Mouse (Mus musculus) hindbrain, embryonic 10.5 days (tissue): Measurements from ENCODE around the gene Cnppd1. TPM values are rescaled to one million over a fixed set of nuclear protein-coding genes. Genes with fewer than 3 reads are reported as not detected.
A peak's percentile ranks its signal among the peaks of the same experiment; 100 is the strongest.

Source experiments
- DNase-seq: peaks from one replicate; pipeline ENCODE4 v3.0.0-alpha.2; 2017; ENCODE audit warnings: low spot score
- H3K27ac ChIP-seq: fragments of 300-500 bp; sonication (generic); 2 replicates; pipeline ENCODE4 v1.5.1; 2016; ENCODE audit warnings: mild to moderate bottlenecking, moderate library complexity
- H3K27me3 ChIP-seq: fragments of 300-500 bp; sonication (generic); 2 replicates; pipeline ENCODE4 v1.6.1; 2016; ENCODE audit warnings: mild to moderate bottlenecking; ENCODE audit not compliant: poor library complexity, insufficient read depth, severe bottlenecking
- H3K36me3 ChIP-seq: fragments of 300-500 bp; sonication (generic); 2 replicates; pipeline ENCODE4 v1.6.1; 2016; ENCODE audit warnings: mild to moderate bottlenecking, moderate library complexity
- H3K4me1 ChIP-seq: fragments of 300-500 bp; sonication (generic); replicated peaks from 2 replicates; pipeline ENCODE4 v1.6.1; 2016; ENCODE audit warnings: mild to moderate bottlenecking
- H3K4me3 ChIP-seq: fragments of 300-500 bp; sonication (generic); 2 replicates; pipeline ENCODE4 v1.5.1; 2016; ENCODE audit warnings: mild to moderate bottlenecking, moderate library complexity
- H3K9me3 ChIP-seq: fragments of 300-500 bp; sonication (generic); 2 replicates; pipeline ENCODE4 v1.6.1; 2016; ENCODE audit warnings: mild to moderate bottlenecking, moderate library complexity
- WGBS: fragments of 180-500 bp; shearing (Covaris S2); methylation state at CpG from one replicate; pipeline ENCODE4 v1.1.7; 2016; 5-methylcytosine and 5-hydroxymethylcytosine counted together
- polyA plus RNA-seq: library from polyadenylated mRNA; unstranded; fragments of >200 nt; fragmentation: Nextera tagmentation; extraction: Ambion mirVana; gene quantifications from 2 replicates; pipeline ENCODE4 v1.2.1, GENCODE M21; 2016

The Cnppd1 gene
- polyA plus RNA-seq, 1 experiment from 2014 or later: 67.2 TPM

DNA sequence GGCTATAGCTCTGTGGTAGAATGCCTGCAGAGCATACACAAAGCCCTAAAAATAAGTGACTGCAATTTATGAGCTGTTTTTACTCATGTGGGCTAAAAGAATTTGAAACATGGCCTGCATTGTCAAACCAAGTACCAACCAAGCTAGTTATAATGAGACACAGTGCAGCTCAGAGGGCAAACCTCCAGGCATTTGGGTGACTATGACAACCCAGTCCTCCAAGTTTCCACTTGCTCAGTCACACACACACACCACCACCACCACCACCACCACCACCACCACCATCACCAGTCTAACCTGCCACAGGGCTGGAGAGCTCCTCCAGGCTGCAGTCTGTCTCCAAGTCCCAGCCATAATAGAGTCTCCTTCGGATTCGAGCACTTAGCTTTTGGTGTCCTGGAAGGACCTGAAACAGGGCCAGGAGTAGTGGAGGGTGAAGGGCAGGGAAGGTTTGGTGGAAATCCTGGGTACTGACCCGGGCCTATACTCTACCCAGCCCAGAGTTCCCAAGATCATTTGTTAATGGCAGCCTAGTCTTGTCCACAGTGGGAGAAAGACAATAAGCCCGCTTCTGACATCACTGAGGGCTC, 1.8 kb downstream of the Cnppd1 start:
- Histone ChIP-seq H3K9me3 (no peaks in the 10 kb centered on the region), H3K4me3 (peak overlapping the region; percentile 77), H3K27ac (peak overlapping the region; percentile 95), H3K4me1 (peaks cover 30% of the 10 kb centered on the region), H3K27me3 (no peaks in the 10 kb centered on the region), H3K36me3 (peaks cover 60% of the 10 kb centered on the region)
- DNase-seq: no peak
- WGBS: 63% methylated on average over 4 of the region's 4 CpGs

DNA sequence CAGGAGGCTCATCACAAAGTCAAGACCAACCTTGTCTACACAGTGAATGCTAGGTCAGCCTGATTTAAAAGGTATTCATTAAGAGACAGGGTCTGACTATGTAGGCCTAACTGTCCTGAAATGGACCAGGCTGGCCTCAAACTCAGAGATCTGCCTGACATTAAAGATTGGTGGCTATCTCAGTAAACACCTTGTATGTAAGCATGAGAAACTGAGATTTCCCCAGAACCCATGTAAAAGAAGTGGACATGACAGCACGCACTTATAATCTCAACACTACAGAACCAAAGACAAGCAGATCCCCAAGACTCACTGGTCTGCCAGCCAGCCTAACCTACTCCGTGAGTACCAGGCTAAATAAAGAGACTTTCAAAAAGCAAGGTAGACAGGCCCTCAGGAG, 4.1 kb downstream of the Cnppd1 start:
- peaks cover 50% of the 10 kb centered on the region for H3K36me3 ChIP-seq
- WGBS: 87% methylated on average over 2 of the region's 2 CpGs
- no peak for DNase-seq

DNA sequence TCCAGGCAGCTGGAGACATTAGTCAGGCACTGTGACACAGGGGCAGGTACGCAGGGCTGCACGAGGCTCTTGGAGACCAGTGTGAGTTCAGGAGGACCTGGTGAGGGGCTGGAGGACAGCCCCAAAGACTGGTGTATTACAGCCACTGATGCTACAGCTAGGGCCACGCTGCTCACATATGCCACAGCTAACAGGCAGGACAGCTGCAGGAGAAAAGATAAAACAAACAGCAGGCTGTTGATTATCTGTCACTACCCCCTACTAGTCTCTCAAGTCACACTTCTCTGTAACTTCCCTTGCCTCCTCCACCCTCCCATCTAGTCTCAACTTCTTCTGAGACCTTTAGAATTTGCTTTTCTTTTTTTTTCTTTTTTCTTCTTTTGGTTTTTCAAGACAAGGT, 5.8 kb downstream of the Cnppd1 start:
- 69% methylated on average over 3 of the region's 3 CpGs for WGBS
- Histone ChIP-seq H3K27ac (0 out of 2 replicates have a peak overlapping the region, but pooled peaks have one; percentile 23), H3K4me3 (no peak overlapping the region), H3K36me3 (peaks cover 50% of the 10 kb centered on the region), H3K4me1 (peaks cover 17% of the 10 kb centered on the region), H3K27me3 (0 out of 2 replicates have a peak, but pooled peaks cover 5% of the 10 kb centered on the region), H3K9me3 (no peaks in the 10 kb centered on the region)
- DNase-seq: no peak

More for the DNA sequence above, 4.1 kb downstream of the Cnppd1 start:
- no peaks in the 10 kb centered on the region for H3K9me3 ChIP-seq
- peaks cover 19% of the 10 kb centered on the region for H3K4me1 ChIP-seq
- H3K4me3 ChIP-seq: no peak overlapping the region
- no peaks in the 10 kb centered on the region for H3K27me3 ChIP-seq
- H3K27ac ChIP-seq: no peak overlapping the region

DNA sequence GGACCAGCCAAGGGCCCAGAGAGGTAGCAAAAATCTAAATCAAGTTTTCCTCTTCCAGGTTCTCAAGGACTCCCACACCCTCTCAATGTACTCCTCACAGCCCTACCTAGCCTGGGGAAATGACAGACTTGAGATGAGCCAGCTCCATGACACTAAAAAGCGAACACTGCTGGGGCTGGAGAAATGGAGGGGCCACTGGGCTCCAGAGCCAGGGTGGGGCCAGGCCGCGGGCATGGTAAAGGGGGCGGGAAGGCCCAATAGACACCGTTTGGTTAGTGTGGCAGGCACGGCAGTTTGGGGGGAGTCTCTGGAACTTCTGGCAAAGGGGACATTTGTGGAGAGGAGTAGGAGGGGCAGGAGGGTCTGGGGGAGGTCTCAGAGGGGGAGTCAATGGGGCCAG, 6.2 kb downstream of the Cnppd1 start:
- no peak overlapping the region for H3K4me3 ChIP-seq
- no peaks in the 10 kb centered on the region for H3K9me3 ChIP-seq
- H3K4me1 ChIP-seq: peaks cover 13% of the 10 kb centered on the region
- H3K27me3 ChIP-seq: 0 out of 2 replicates have a peak, but pooled peaks cover 5% of the 10 kb centered on the region
- H3K27ac ChIP-seq: 0 out of 2 replicates have a peak overlapping the region, but pooled peaks have one; percentile 23
- no peak for DNase-seq
- peaks cover 50% of the 10 kb centered on the region for H3K36me3 ChIP-seq
- 86% methylated on average over 6 of the region's 6 CpGs for WGBS

DNA sequence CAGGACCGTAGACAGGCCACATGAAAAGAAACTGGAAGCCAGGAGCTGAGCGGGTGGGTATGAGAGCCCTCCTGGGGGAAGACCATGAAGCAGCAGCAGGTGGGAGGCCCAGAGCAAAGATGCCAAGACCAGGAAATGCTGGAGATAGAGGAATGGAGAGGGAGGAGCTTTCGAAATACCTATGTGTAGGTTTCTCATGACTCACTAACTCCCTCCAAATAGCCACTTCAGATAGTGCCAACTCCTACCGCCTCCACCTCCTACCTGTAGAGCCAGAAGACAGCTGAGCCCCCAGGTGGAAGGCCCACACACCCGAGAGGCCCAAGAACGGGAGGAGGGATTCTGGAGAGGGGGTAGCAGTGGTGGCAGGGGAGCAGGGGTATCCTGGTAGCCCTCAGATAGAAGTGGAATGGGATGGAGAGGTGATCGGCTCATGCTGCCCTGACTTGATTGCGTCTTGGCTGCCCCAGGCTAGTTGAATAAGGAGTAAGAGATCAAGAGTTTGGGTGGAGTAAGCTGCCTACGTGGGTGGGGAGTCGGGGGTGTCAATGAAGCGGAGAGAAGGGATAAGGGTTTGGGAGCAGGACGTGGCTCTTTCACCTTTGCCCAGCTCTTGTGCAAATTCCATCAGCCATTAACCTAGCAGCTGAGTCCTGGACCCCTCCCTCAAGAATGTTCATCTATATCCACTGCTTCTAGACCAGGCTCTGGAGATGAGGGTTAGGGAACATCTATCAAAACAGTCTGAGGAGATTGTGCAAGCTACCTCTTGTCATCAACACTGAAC, 8.9 kb downstream of the Cnppd1 start, which contains the start of gene Slc23a3:
Gene Slc23a3 (minus strand): TSS at position 470 of the 787 bp plus-strand sequence.
- DNase-seq: no peak
- 0 out of 2 replicates have a peak, but pooled peaks cover 9% of the 10 kb centered on the region for H3K27me3 ChIP-seq
- H3K27ac ChIP-seq: no peak within 1 kb of the TSS
- no peaks in the 10 kb centered on the region for H3K4me1 ChIP-seq
- H3K4me3 ChIP-seq: no peak within 1 kb of the TSS
- H3K36me3 ChIP-seq: peaks cover 36% of the 10 kb centered on the region
- H3K9me3 ChIP-seq: no peaks in the 10 kb centered on the region
- WGBS: 69% methylated on average over 12 of the region's 12 CpGs

DNA sequence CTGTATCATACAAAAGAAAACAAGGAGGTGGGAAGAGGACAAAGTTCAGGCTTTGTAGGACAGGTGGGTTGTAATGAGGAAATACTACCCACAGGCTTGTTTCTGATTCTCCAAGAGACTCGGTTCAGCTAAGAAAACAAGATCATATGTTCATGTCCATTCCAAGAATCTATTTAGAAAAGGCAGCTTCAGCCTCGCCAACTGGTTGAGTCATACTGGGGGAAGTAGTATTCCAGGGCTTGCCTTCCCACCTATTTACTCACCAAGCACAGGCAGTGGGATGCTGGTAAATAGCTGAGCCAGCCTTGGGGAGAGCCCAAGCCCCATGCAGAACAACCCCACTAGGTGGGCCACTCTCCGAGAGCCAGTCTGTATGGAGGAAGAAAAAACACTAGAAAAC, 13.9 kb downstream of the Cnppd1 start:
- H3K9me3 ChIP-seq: no peaks in the 10 kb centered on the region
- 0 out of 2 replicates have a peak, but pooled peaks cover 9% of the 10 kb centered on the region for H3K27me3 ChIP-seq
- H3K27ac ChIP-seq: no peak overlapping the region
- no peaks in the 10 kb centered on the region for H3K36me3 ChIP-seq
- H3K4me3 ChIP-seq: no peak overlapping the region
- WGBS: 85% methylated on average over 3 of the region's 3 CpGs
- H3K4me1 ChIP-seq: peaks cover 17% of the 10 kb centered on the region
- no peak for DNase-seq

DNA sequence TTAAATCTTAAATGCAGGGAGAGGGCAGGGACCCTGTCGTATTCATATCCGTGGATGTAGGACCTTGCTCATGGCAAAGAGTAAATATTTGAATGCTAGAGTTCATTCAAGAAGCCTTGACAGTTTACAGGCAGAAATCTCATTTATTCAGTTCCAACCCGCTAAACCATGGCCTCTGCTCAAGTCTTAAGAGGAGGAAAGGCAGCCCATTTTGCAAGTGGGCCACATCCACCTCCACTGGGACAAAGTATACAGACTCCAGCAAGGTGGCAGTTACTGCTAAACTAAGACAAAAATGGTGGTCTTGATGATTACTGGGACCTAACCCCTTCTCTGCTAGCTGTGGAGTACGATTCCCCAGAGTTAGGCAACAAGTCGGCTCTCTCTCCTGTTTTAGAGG, 17.1 kb downstream of the Cnppd1 start:
- Histone ChIP-seq H3K27me3 (0 out of 2 replicates have a peak, but pooled peaks cover 4% of the 10 kb centered on the region), H3K9me3 (no peaks in the 10 kb centered on the region), H3K27ac (peak overlapping the region; percentile 95), H3K4me3 (peak overlapping the region; percentile 66), H3K4me1 (peaks cover 17% of the 10 kb centered on the region), H3K36me3 (no peaks in the 10 kb centered on the region)
- 39% methylated on average over 5 of the region's 5 CpGs for WGBS
- no peak for DNase-seq

DNA sequence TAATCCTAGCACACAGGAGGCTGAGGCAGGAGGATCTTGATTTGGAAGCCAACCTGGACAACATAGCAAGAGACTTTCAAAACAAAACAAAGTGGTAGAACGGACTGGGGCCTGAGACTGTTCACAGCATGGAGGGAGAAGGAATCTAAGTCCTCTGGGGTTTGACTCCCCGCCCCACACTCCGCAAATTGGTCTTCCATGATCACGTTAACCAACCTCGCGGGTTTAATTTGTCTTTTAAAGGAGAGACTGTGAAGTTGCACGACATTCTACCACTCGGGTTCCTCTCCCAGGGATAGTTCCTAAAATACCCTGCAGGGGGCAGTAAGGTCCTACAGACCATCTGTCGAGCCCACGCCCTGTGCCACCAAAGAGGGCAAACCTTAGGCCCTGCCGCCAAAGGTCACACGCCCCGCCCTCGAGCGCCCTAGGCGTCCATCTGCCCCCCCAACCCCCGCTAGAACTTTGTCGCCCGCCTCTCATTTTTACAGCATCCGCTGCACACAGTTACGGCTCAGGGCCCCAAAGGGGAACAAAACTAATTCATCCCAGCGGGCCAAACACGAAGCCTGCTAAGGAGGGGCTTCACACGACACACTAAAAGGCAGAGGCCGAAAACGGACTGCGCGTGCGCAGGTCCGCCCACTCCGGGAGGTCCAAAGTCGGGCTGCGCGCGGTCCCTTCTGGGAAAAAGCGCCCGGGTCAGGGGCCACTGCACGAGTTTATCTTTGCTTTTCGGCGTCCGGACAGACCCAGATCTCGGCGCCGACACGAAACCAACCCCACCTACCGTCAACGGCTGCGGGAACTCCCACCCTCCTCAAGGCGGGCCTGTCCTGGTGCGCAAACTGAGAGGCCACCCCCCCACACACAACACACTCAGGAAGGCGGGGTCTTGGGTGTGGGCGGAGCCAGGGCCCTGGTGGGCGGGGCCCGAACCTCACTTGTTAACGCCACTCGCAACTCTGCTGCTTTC, 17.9 kb downstream of the Cnppd1 start, which contains the start of gene Nhej1:
Gene Nhej1 (minus strand): TSS at position 855 of the 976 bp plus-strand sequence.
- H3K27ac ChIP-seq: peak within 1 kb of the TSS; percentile 95
- DNase-seq: peak; percentile 96
- H3K27me3 ChIP-seq: no peaks in the 10 kb centered on the region
- H3K9me3 ChIP-seq: no peaks in the 10 kb centered on the region
- 1% methylated on average over 56 of the region's 56 CpGs for WGBS
- peaks cover 17% of the 10 kb centered on the region for H3K4me1 ChIP-seq
- no peaks in the 10 kb centered on the region for H3K36me3 ChIP-seq
- H3K4me3 ChIP-seq: peak within 1 kb of the TSS; percentile 66

DNA sequence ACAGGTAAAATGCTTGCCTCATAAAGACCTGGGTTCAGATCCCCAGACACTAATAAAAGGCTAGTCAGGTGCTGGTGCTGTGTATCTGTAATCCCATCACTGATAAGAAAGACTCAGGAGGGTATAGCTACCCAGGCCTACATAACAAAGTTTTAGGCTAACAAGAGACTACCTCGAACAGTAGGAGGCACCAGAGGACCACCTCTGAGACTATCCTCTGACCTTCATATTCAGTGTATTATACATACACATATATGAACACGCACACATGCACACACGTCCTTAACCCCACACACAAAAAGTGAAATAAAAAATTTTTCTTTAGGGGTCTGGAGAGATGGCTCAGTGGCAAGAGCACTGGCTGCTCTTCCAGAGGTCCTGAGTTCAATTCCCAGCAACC, 20.3 kb downstream of the Cnppd1 start:
- no peak overlapping the region for H3K4me3 ChIP-seq
- H3K36me3 ChIP-seq: no peaks in the 10 kb centered on the region
- no peaks in the 10 kb centered on the region for H3K9me3 ChIP-seq
- WGBS: 84% methylated on average over 3 of the region's 3 CpGs
- peaks cover 17% of the 10 kb centered on the region for H3K4me1 ChIP-seq
- no peak for DNase-seq
- no peaks in the 10 kb centered on the region for H3K27me3 ChIP-seq
- H3K27ac ChIP-seq: no peak overlapping the region

Other genes starting within 250 kb of the Cnppd1 start
- gene Cryba2, start 249.6 kb downstream of the Cnppd1 start, polyA plus RNA-seq: not detected in 2 replicates
- gene Cfap65, start 207.1 kb downstream of the Cnppd1 start, polyA plus RNA-seq: 0.50 and 1.7 TPM in 2 replicates
- gene Ihh, start 191.0 kb downstream of the Cnppd1 start, polyA plus RNA-seq: 0.12 TPM in 2 replicates
- 14.1 and 14.7 TPM in 2 replicates for gene Nhej1, start 17.5 kb downstream of the Cnppd1 start, polyA plus RNA-seq
- not detected in 2 replicates for gene Slc23a3, start 8.8 kb downstream of the Cnppd1 start, polyA plus RNA-seq
- 46.0 and 63.4 TPM in 2 replicates for gene Retreg2, start 67 bp upstream of the Cnppd1 start, polyA plus RNA-seq
- gene Zfand2b, start 25.9 kb upstream of the Cnppd1 start, polyA plus RNA-seq: 38.0 and 43.8 TPM in 2 replicates
- 32.6 and 35.7 TPM in 2 replicates for gene Abcb6, start 37.7 kb upstream of the Cnppd1 start, polyA plus RNA-seq
- gene Ankzf1, start 49.4 kb upstream of the Cnppd1 start, polyA plus RNA-seq: 21.6 and 23.8 TPM in 2 replicates
- 23.1 and 32.1 TPM in 2 replicates for gene Atg9a, start 49.5 kb upstream of the Cnppd1 start, polyA plus RNA-seq
- 14.5 and 19.9 TPM in 2 replicates for gene Glb1l, start 68.1 kb upstream of the Cnppd1 start, polyA plus RNA-seq
- gene Stk16, start 68.1 kb upstream of the Cnppd1 start, polyA plus RNA-seq: 143 and 153 TPM in 2 replicates
- gene Tuba4a, start 77.2 kb upstream of the Cnppd1 start, polyA plus RNA-seq: 10.8 and 19.4 TPM in 2 replicates
- gene A630095N17Rik, start 89.4 kb upstream of the Cnppd1 start, polyA plus RNA-seq: not detected in 2 replicates
- 28.9 and 37.5 TPM in 2 replicates for gene Dnajb2, start 93.7 kb upstream of the Cnppd1 start, polyA plus RNA-seq
- 3.9 and 7.9 TPM in 2 replicates for gene Ptprn, start 121.8 kb upstream of the Cnppd1 start, polyA plus RNA-seq
- gene Resp18, start 135.7 kb upstream of the Cnppd1 start, polyA plus RNA-seq: 7.5 and 22.3 TPM in 2 replicates
- gene Dnpep, start 175.3 kb upstream of the Cnppd1 start, polyA plus RNA-seq: 154 and 199 TPM in 2 replicates
- gene Des, start 217.6 kb upstream of the Cnppd1 start, polyA plus RNA-seq: 3.8 and 4.5 TPM in 2 replicates
- 19.0 and 20.2 TPM in 2 replicates for gene Speg, start 232.6 kb upstream of the Cnppd1 start, polyA plus RNA-seq